Mouse (Mus musculus) heart, postnatal 0 days (tissue): ENCODE measurements at regions not wholly inside any gene's neighbourhood (a gene's known extent, or its start where the extent isn't known, plus 50 kb on each side); places are given as distances from the start of the nearest gene placed in this dataset.

Experiments
- ATAC-seq: fragments of 200-750 bp; cut with Nextera tagmentation; 2 replicates; pipeline ENCODE4 v1.8.0; 2017; ENCODE audit warnings: low read depth, moderate number of reproducible peaks, moderate library complexity; ENCODE audit not compliant: insufficient read depth
- DNase-seq: peaks from one replicate; pipeline ENCODE4 v3.0.0-alpha.2; 2016; ENCODE audit warnings: low spot score
- H3K27ac ChIP-seq: fragments of 300-500 bp; sonication (generic); 2 replicates; pipeline ENCODE4 v1.5.1; 2014; ENCODE audit warnings: low read depth, mild to moderate bottlenecking
- H3K27me3 ChIP-seq: fragments of 300-500 bp; sonication (generic); 2 replicates; pipeline ENCODE4 v1.6.1; 2014; ENCODE audit warnings: low read length, mixed read lengths; ENCODE audit not compliant: control insufficient read depth, insufficient read depth
- H3K36me3 ChIP-seq: fragments of 300-500 bp; sonication (generic); replicated peaks from 2 replicates; pipeline ENCODE4 v1.6.1; 2014; ENCODE audit warnings: low read length, mixed read lengths; ENCODE audit not compliant: control insufficient read depth, insufficient read depth
- H3K4me1 ChIP-seq: fragments of 300-500 bp; sonication (generic); 2 replicates; pipeline ENCODE4 v1.6.1; 2014; ENCODE audit warnings: antibody characterized with exemption; ENCODE audit not compliant: control insufficient read depth, insufficient read depth
- H3K4me2 ChIP-seq: fragments of 300-500 bp; sonication (generic); 2 replicates; pipeline ENCODE4 v1.6.1; 2014; ENCODE audit warnings: low read depth, mild to moderate bottlenecking, low read length, moderate library complexity
- H3K4me3 ChIP-seq: fragments of 300-500 bp; sonication (generic); 2 replicates; pipeline ENCODE4 v1.5.1; 2014; ENCODE audit warnings: low read depth, low read length
- H3K9ac ChIP-seq: fragments of 300-500 bp; sonication (generic); replicated peaks from 2 replicates; pipeline ENCODE4 v1.6.1; 2014; ENCODE audit warnings: low read depth, low read length, mixed read lengths
- H3K9me3 ChIP-seq: fragments of 300-500 bp; sonication (generic); replicated peaks from 2 replicates; pipeline ENCODE4 v1.6.1; 2016; ENCODE audit warnings: low read length; ENCODE audit not compliant: control insufficient read depth
- CTCF ChIP-seq: IDR thresholded peaks from 2 replicates; pipeline ENCODE4 v1.5.1; 2016; ENCODE audit warnings: antibody characterized with exemption, control low read depth, low read depth
- EP300 ChIP-seq: IDR thresholded peaks from 2 replicates; pipeline ENCODE4 v1.6.1; 2016; ENCODE audit warnings: antibody characterized with exemption, low read depth
- WGBS: fragments of 180-500 bp; shearing (Covaris S2); extraction: QIAGEN DNeasy Blood & Tissue Kit; methylation state at CpG from one replicate; pipeline ENCODE4 v1.1.7; 2014; 5-methylcytosine and 5-hydroxymethylcytosine counted together

- WGBS, result 43% methylated on average over 4 of the region's 4 CpGs
- Histone ChIP-seq H3K4me2 (no peak overlapping the region), H3K9me3 (no peaks in the 10 kb centered on the region), H3K27ac (no peak overlapping the region), H3K36me3 (no peaks in the 10 kb centered on the region), H3K9ac (no peak overlapping the region), H3K27me3 (no peaks in the 10 kb centered on the region), H3K4me1 (0 out of 2 replicates have a peak, but pooled peaks cover 7% of the 10 kb centered on the region), H3K4me3 (no peak overlapping the region)
- DNase-seq (peak; percentile 7), ATAC-seq (no peak)
- TF ChIP-seq CTCF (no peak), EP300 (no peak)
These were observed 90.2 kb upstream of the Irf2bp2 start for GRCm38 (mm10) chr8:126683950-126684349.

- no peaks in the 10 kb centered on the region for H3K27me3 ChIP-seq
- no peak for DNase-seq
- no peak overlapping the region for H3K4me2 ChIP-seq
- ATAC-seq, result no peak
- no peak for TF ChIP-seq CTCF
- no peak overlapping the region for H3K4me3 ChIP-seq
- H3K27ac ChIP-seq, result no peak overlapping the region
- no peak overlapping the region for H3K9ac ChIP-seq
- H3K36me3 ChIP-seq, result no peaks in the 10 kb centered on the region
- WGBS, result 89% methylated on average over 2 of the region's 2 CpGs
- 0 out of 2 replicates have a peak, but pooled peaks cover 7% of the 10 kb centered on the region for H3K4me1 ChIP-seq
- no peaks in the 10 kb centered on the region for H3K9me3 ChIP-seq
These were observed 89.8 kb upstream of the Irf2bp2 start for GRCm38 (mm10) chr8:126683555-126683947.

- Histone ChIP-seq H3K4me2 (no peak overlapping the region), H3K36me3 (no peaks in the 10 kb centered on the region), H3K4me3 (no peak overlapping the region), H3K4me1 (0 out of 2 replicates have a peak, but pooled peaks cover 7% of the 10 kb centered on the region), H3K27ac (peak overlapping the region; percentile 36), H3K9me3 (no peaks in the 10 kb centered on the region), H3K9ac (no peak overlapping the region), H3K27me3 (no peaks in the 10 kb centered on the region)
- ATAC-seq (no peak), DNase-seq (no peak)
- 84% methylated on average over 9 of the region's 9 CpGs for WGBS
- no peak for TF ChIP-seq EP300
- no peak for TF ChIP-seq CTCF
These were observed 89.2 kb upstream of the Irf2bp2 start for GRCm38 (mm10) chr8:126682817-126683554.

- ATAC-seq, result no peak
- Histone ChIP-seq H3K9ac (no peak overlapping the region), H3K4me1 (0 out of 2 replicates have a peak, but pooled peaks cover 7% of the 10 kb centered on the region), H3K4me2 (no peak overlapping the region), H3K27ac (peak overlapping the region; percentile 44), H3K27me3 (no peaks in the 10 kb centered on the region), H3K9me3 (no peaks in the 10 kb centered on the region), H3K4me3 (no peak overlapping the region), H3K36me3 (no peaks in the 10 kb centered on the region)
- TF ChIP-seq CTCF (no peak), EP300 (no peak)
- 51% methylated on average over 6 of the region's 6 CpGs for WGBS
- DNase-seq, result peak; percentile 58
These were observed 88.3 kb upstream of the Irf2bp2 start for GRCm38 (mm10) chr8:126681948-126682651.

GRCm38 (mm10) chr8:126678004-126678751 lies 84.4 kb upstream of the Irf2bp2 start:
- no peak overlapping the region for H3K9ac ChIP-seq
- 0 out of 2 replicates have a peak, but pooled peaks cover 7% of the 10 kb centered on the region for H3K4me1 ChIP-seq
- H3K4me3 ChIP-seq, result no peak overlapping the region
- no peaks in the 10 kb centered on the region for H3K36me3 ChIP-seq
- H3K27me3 ChIP-seq, result no peaks in the 10 kb centered on the region
- H3K4me2 ChIP-seq, result no peak overlapping the region
- TF ChIP-seq CTCF (no peak), EP300 (no peak)
- no peaks in the 10 kb centered on the region for H3K9me3 ChIP-seq
- no peak for ATAC-seq
- H3K27ac ChIP-seq, result no peak overlapping the region
- DNase-seq, result no peak
- 83% methylated on average over 13 of the region's 13 CpGs for WGBS
